Mouse (Mus musculus): Measurements from ENCODE around the gene Zfp423. TPM values are rescaled to one million over a fixed set of nuclear protein-coding genes. Genes with fewer than 3 reads are reported as not detected.

The Zfp423 gene
- polyA plus RNA-seq, 1 experiment from 2014 or later: 22.0 TPM

DNA sequence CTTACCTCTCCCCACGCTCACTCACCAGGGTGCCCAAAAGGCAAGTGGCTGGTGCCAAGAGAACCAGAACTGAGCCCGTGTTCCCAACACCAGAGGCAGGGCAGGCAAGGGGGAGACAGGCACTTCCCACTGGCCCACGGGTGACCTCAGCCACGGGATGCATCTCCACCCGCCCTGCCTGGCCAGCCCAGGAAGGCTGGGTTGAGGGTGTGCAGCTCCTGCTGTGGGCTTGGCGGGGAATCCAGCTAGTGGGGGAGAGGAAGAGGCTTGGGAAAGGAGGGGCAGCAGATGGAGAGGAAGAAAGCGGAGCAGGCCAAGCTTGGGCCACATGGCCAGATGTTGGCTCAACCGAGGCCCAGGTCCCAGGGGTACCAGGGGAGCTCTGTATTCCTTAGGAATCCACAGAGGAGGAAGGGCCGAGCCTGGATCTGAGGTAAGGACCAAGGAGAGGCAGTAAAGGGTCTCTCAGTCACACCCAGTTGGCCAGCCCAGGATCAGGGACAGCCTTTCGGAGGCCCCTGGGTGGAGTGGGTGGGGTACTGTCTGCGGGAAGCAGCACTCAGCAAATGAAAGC, 155.0 kb downstream of the Zfp423 start:
- no peaks in the 10 kb centered on the region for H3K9me3 ChIP-seq
- H3K27ac ChIP-seq (replicated peaks): peak overlapping the region; percentile 81
- WGBS: 33% methylated on average over 11 of the region's 11 CpGs
- no peaks in the 10 kb centered on the region for H3K27me3 ChIP-seq (replicated peaks; ENCODE audit: low read depth, poor library complexity, severe bottlenecking)
- H3K4me3 ChIP-seq: peak overlapping the region; percentile 21; the same call in 1 of the 2 replicates
- peaks cover 66% of the 10 kb centered on the region for H3K4me1 ChIP-seq
- DNase-seq (ENCODE audit: low spot score): peak; percentile 45
- peaks cover 6% of the 10 kb centered on the region; the same call in 1 of the 2 replicates for H3K36me3 ChIP-seq (replicated peaks)

GRCm38 (mm10) chr8:87803437-87803836, 156.0 kb downstream of the Zfp423 start:
- H3K4me3 ChIP-seq: no peak overlapping the region
- no peaks in the 10 kb centered on the region for H3K27me3 ChIP-seq (replicated peaks; ENCODE audit: low read depth, poor library complexity, severe bottlenecking)
- no peak for DNase-seq (ENCODE audit: low spot score)
- no peaks in the 10 kb centered on the region for H3K9me3 ChIP-seq
- H3K27ac ChIP-seq (replicated peaks): peak overlapping the region; percentile 81
- H3K4me1 ChIP-seq: peaks cover 66% of the 10 kb centered on the region
- peaks cover 7% of the 10 kb centered on the region; the same call in 1 of the 2 replicates for H3K36me3 ChIP-seq (replicated peaks)
- WGBS: 78% methylated on average over 10 of the region's 10 CpGs

DNA sequence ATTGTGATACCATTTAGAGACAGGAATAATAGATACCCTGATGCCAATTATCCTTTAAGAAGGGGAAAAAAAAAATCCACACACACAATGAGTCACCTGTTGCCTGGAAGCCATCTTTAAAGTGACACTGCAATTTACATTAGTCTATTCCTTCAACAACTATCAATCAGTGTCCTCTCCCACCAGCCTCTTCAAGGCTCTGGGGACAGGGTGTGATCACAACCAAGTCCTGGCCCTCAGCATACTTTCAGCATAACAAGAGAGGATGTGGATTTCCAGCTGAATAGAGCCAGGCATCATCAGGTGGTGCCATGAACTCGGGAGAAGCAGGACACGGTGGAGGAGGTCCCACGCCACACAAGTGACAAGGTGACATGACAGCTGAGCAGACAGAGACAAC, 156.8 kb downstream of the Zfp423 start:
- H3K4me1 ChIP-seq: peaks cover 63% of the 10 kb centered on the region
- no peak for DNase-seq (ENCODE audit: low spot score)
- no peaks in the 10 kb centered on the region for H3K27me3 ChIP-seq (replicated peaks; ENCODE audit: low read depth, poor library complexity, severe bottlenecking)
- peaks cover 7% of the 10 kb centered on the region; the same call in 1 of the 2 replicates for H3K36me3 ChIP-seq (replicated peaks)
- 67% methylated on average over 3 of the region's 3 CpGs for WGBS
- H3K27ac ChIP-seq (replicated peaks): no peak overlapping the region
- H3K9me3 ChIP-seq: no peaks in the 10 kb centered on the region
- H3K4me3 ChIP-seq: no peak overlapping the region

DNA sequence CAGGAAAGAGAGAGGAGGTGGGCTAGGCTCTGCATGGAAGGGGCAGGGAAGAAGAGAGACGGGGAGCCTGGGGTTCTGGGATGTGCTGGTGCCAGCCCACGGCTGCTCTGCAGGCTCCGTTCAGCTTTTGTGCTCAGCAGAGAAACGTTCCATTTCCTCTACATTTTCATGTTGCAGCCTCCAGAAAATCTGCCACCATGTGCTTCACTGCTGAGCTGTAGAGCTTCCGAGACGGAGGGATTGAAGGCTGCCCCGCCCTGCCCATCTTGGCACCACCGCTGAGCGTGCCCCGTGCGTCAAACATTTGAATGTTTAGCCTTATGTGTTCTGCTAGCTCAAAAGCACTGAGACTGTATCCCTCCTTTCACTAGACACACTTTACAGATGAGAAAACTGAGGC, 159.3 kb downstream of the Zfp423 start:
- Histone ChIP-seq H3K4me3 (no peak overlapping the region), H3K4me1 (peaks cover 51% of the 10 kb centered on the region), H3K27ac (replicated peaks) (no peak overlapping the region), H3K36me3 (replicated peaks) (peaks cover 7% of the 10 kb centered on the region; the same call in 1 of the 2 replicates), H3K27me3 (replicated peaks; ENCODE audit: low read depth, poor library complexity, severe bottlenecking) (no peaks in the 10 kb centered on the region), H3K9me3 (no peaks in the 10 kb centered on the region)
- whole genome bisulfite sequencing: 89% methylated on average over 11 of the region's 11 CpGs
- DNase-seq (ENCODE audit: low spot score): no peak

DNA sequence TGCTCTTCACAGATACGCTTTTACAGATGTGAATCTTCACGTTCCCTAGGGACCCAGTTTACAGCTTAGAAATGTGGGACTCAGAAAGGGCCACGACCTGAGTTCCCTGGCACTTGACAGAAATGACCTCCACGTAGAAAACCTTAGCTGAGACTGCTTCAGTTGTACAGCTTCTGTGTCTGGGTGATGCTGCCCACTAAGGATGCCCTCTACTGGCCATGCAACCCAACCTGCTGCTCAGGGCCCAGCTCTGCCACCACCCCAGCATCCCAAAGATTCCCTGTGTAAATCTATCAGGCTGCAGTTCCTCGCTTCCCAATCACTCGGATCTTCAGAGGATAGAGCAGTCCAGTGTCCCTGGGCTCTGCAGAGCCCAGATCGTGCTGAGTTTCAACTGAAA, 163.2 kb downstream of the Zfp423 start:
- H3K9me3 ChIP-seq: no peaks in the 10 kb centered on the region
- no peak overlapping the region for H3K4me3 ChIP-seq
- peaks cover 7% of the 10 kb centered on the region; the same call in 1 of the 2 replicates for H3K36me3 ChIP-seq (replicated peaks)
- no peak overlapping the region for H3K27ac ChIP-seq (replicated peaks)
- H3K4me1 ChIP-seq: peaks cover 26% of the 10 kb centered on the region
- DNase-seq (ENCODE audit: low spot score): no peak
- no peaks in the 10 kb centered on the region for H3K27me3 ChIP-seq (replicated peaks; ENCODE audit: low read depth, poor library complexity, severe bottlenecking)
- 69% methylated on average over 7 of the region's 7 CpGs for WGBS

DNA sequence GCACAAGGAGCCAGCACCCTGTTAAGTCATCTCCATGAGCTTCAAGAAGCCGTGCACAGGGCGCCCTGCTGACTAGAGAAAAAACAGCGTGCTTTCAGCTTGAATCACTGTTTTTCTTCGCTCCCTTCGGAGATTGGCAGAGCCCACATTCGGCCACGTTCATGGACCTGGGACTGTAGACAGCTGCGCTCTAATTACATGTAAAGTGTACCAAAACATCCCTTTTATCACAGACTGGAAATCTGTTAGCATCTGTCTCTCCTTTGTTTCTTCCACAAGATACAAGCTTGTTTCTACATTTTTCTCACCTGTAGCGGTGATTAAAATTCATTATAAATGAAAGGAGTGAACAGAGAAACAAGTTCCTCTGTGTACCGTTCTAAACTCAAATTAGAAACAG, 164.8 kb downstream of the Zfp423 start:
- peak overlapping the region; percentile 51; the same call in 1 of the 2 replicates for H3K27ac ChIP-seq (replicated peaks)
- no peaks in the 10 kb centered on the region for H3K9me3 ChIP-seq
- 73% methylated on average over 10 of the region's 10 CpGs for WGBS
- no peak overlapping the region for H3K4me3 ChIP-seq
- H3K36me3 ChIP-seq (replicated peaks): peaks cover 5% of the 10 kb centered on the region; the same call in 1 of the 2 replicates
- no peak for DNase-seq (ENCODE audit: low spot score)
- peaks cover 23% of the 10 kb centered on the region for H3K4me1 ChIP-seq
- H3K27me3 ChIP-seq (replicated peaks; ENCODE audit: low read depth, poor library complexity, severe bottlenecking): no peaks in the 10 kb centered on the region

DNA sequence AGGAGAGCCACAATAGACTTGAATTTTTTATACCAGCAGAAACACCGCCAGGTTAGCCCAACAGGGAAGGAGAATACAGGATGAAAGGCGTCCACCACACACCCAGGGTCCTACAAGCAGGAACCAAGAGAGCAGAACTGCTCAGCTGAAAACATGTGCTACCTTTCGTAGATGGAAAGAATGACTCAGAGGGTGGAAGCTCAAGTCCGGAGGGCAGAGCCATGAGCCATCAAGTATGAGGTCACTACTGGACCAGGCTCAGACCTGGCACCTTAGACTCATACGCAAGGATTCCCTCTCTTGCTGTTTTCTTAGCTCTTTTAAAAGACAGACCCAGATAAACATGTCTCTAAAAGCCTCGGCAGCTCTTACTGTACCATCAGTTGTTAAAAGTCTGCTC, 168.3 kb downstream of the Zfp423 start:
- H3K27ac ChIP-seq (replicated peaks): no peak overlapping the region
- no peak overlapping the region for H3K4me3 ChIP-seq
- H3K27me3 ChIP-seq (replicated peaks; ENCODE audit: low read depth, poor library complexity, severe bottlenecking): no peaks in the 10 kb centered on the region
- H3K36me3 ChIP-seq (replicated peaks): no peaks in the 10 kb centered on the region
- H3K9me3 ChIP-seq: no peaks in the 10 kb centered on the region
- H3K4me1 ChIP-seq: peaks cover 30% of the 10 kb centered on the region
- 93% methylated on average over 6 of the region's 6 CpGs for WGBS
- no peak for DNase-seq (ENCODE audit: low spot score)

- Histone ChIP-seq H3K27ac (replicated peaks) (peak overlapping the region; percentile 90), H3K36me3 (replicated peaks) (peaks cover 36% of the 10 kb centered on the region), H3K4me3 (peak overlapping the region; percentile 26), H3K4me1 (peaks cover 47% of the 10 kb centered on the region), H3K9me3 (no peaks in the 10 kb centered on the region), H3K27me3 (replicated peaks; ENCODE audit: low read depth, poor library complexity, severe bottlenecking) (no peaks in the 10 kb centered on the region)
- DNase-seq (ENCODE audit: low spot score): no peak
- 62% methylated on average over 13 of the region's 13 CpGs for WGBS
Measured at GRCm38 (mm10) chr8:87784641-87785439, 174.6 kb downstream of the Zfp423 start.

DNA sequence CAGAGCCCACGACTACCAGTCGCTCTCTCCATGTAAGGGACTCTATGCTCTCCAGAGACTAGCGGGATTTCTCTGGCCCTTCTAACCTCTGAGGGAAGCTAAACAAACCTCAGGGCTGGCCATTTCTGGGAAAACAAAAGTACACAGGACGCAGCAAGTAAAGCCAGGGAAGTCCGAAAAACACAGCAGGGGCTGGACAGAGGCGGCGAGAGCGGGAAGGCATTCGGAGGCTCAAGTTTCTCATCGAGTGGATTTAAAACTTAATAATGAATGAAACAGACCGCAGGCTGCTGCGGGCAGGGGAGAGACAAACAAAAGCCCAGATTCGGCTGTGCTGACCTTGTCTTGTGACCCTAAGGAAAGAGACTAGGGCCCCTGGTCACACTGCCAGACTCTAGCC, 175.2 kb downstream of the Zfp423 start:
- Histone ChIP-seq H3K4me1 (peaks cover 47% of the 10 kb centered on the region), H3K9me3 (no peaks in the 10 kb centered on the region), H3K27ac (replicated peaks) (peak overlapping the region; percentile 90), H3K36me3 (replicated peaks) (peaks cover 42% of the 10 kb centered on the region), H3K27me3 (replicated peaks; ENCODE audit: low read depth, poor library complexity, severe bottlenecking) (no peaks in the 10 kb centered on the region), H3K4me3 (peak overlapping the region; percentile 26)
- DNase-seq (ENCODE audit: low spot score): peak; percentile 60
- 4% methylated on average over 13 of the region's 13 CpGs for WGBS

DNA sequence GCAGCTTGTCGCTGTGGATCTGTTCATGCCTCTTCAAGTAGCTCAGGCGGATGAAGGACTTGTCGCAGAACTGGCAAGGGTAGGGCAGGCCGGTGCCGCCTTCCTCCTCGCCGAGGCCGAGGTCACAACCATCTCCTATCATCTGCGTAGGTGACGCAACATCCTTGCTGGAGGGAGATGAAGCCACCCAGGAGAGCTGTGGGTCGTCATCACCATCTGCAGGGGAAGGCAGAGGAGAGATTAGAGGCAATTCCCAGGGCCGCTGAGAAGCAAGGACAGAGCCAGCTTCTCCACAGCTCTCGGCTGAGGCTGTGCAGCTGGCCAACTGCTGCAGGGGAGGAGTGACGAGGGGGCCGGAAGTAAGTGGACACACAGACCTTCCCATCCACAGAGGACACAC, 176.2 kb downstream of the Zfp423 start:
- WGBS: 78% methylated on average over 15 of the region's 15 CpGs
- Histone ChIP-seq H3K4me3 (no peak overlapping the region), H3K36me3 (replicated peaks) (peaks cover 52% of the 10 kb centered on the region), H3K4me1 (peaks cover 46% of the 10 kb centered on the region), H3K27me3 (replicated peaks; ENCODE audit: low read depth, poor library complexity, severe bottlenecking) (no peaks in the 10 kb centered on the region), H3K27ac (replicated peaks) (peak overlapping the region; percentile 90), H3K9me3 (no peaks in the 10 kb centered on the region)
- DNase-seq (ENCODE audit: low spot score): no peak

GRCm38 (mm10) chr8:87777586-87777985, 181.8 kb downstream of the Zfp423 start:
- Histone ChIP-seq H3K4me1 (peaks cover 21% of the 10 kb centered on the region), H3K27ac (replicated peaks) (peak overlapping the region; percentile 63), H3K36me3 (replicated peaks) (peaks cover 99% of the 10 kb centered on the region), H3K27me3 (replicated peaks; ENCODE audit: low read depth, poor library complexity, severe bottlenecking) (no peaks in the 10 kb centered on the region), H3K9me3 (no peaks in the 10 kb centered on the region), H3K4me3 (no peak overlapping the region)
- DNase-seq (ENCODE audit: low spot score): no peak
- 66% methylated on average over 8 of the region's 8 CpGs for WGBS

- no peaks in the 10 kb centered on the region for H3K27me3 ChIP-seq (replicated peaks; ENCODE audit: low read depth, poor library complexity, severe bottlenecking)
- no peaks in the 10 kb centered on the region for H3K9me3 ChIP-seq
- WGBS: 94% methylated on average over 3 of the region's 3 CpGs
- no peak overlapping the region for H3K4me3 ChIP-seq
- H3K4me1 ChIP-seq: peaks cover 21% of the 10 kb centered on the region
- H3K27ac ChIP-seq (replicated peaks): no peak overlapping the region
- no peak for DNase-seq (ENCODE audit: low spot score)
- H3K36me3 ChIP-seq (replicated peaks): peaks cover 99% of the 10 kb centered on the region
Measured at GRCm38 (mm10) chr8:87775889-87776288, 183.5 kb downstream of the Zfp423 start.

DNA sequence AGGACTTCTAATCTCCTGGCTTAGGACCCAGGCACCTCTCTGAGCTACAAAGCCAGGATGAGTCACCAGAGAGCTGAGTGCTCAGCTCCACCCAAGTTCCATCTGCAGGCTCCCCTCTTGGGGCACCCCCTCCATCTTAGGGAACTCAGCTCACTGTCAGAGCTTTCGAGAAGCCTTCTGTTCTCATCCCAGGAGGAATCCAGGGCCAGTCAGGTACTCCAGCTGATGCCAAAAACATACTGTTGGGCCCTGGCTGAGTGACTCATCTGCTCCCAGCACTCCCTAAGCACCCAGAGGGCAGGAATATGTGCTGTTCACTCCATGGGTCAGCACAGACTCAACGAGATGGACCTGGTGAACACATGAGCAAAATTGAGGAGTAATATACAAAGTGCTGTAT, 184.4 kb downstream of the Zfp423 start:
- peaks cover 99% of the 10 kb centered on the region for H3K36me3 ChIP-seq (replicated peaks)
- no peak overlapping the region for H3K4me3 ChIP-seq
- no peak overlapping the region; the same call in 1 of the 2 replicates for H3K27ac ChIP-seq (replicated peaks)
- peaks cover 25% of the 10 kb centered on the region for H3K4me1 ChIP-seq
- H3K9me3 ChIP-seq: no peaks in the 10 kb centered on the region
- WGBS: 83% methylated on average over 2 of the region's 2 CpGs
- no peak for DNase-seq (ENCODE audit: low spot score)
- H3K27me3 ChIP-seq (replicated peaks; ENCODE audit: low read depth, poor library complexity, severe bottlenecking): no peaks in the 10 kb centered on the region
